Mouse (Mus musculus) Muller cell, postnatal 12 days (primary cell): Measurements from ENCODE around the gene Slc24a3.

ENCODE experiments used
- DNase-seq: peaks from one replicate; pipeline ENCODE4 v3.0.0-alpha.2; 2015; ENCODE audit errors: inconsistent ontology term

Slc24a3 gene

DNA sequence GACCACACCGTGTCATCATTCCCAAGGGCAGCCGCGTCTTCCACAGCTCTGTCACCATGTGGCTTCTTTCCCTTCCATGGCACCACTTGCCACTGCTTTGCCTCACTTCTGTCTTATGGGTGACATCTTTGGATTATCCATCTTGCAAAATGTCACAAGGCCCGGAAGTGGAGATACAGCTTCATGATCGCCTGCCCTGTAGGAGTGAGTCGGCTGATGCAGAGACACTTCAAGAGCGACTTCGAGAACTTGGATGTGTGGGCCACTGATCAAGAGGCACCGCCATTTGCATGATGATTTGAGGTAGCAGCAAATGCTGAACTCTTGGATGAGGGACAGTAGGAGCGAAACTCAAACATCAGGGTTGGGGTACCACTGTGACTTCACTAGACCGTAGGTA is 46.0 kb downstream of the Slc24a3 start:
- no peak for DNase-seq

DNA sequence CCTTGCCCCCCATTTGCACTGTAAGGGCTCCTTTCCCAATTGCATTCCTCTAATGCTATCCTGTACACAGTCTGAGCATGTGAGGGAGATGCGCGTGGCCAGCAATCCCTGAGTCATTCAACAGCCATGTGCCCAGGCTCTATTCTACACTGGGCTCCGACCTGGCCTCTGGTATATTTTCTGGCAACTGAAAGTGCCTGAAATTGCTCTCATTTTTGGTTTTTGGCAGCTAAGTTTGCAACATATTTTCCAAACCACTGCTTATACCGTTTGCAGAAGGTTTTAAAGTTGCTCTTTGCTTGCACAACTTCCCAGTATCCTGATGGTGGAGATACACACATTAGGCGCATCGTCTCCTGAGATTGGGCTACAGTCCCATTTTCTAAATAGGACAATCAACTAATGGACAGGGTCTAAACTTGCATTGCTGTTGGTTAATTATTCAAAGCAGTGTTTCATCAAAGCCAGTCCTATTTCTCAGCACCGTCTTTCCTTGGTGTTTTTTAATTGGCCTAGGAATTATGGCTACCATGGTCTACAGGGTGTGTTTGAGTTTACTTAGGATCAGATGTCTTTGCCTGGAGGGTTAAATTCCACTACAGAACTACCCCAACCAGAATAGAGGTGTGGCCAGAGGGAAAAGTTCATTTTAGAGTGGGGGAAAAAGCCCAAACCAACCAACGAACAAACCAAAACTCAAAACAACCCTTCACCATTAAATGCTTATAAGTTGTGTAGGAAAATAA is 46.7 kb downstream of the Slc24a3 start:
- peak; percentile 86 for DNase-seq

DNA sequence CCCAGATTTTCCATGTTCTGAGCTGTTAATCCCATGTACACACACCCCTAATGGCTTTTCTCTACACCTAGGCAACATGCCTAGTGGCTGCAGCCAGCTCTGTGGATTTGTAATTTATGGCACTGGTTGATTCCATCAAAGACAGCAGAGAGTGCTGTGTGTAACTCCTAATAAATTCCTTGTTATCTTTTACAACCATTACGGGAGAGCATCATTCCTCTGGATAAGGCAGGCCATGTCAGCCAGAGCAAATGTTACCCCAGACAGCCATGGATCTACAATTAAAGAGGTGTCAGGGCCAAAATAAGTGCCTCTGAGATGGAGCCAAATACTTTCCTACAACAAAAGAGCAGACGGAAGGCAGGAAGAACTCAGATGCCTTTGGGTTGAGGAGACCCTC is 49.0 kb downstream of the Slc24a3 start:
- DNase-seq: no peak

DNA sequence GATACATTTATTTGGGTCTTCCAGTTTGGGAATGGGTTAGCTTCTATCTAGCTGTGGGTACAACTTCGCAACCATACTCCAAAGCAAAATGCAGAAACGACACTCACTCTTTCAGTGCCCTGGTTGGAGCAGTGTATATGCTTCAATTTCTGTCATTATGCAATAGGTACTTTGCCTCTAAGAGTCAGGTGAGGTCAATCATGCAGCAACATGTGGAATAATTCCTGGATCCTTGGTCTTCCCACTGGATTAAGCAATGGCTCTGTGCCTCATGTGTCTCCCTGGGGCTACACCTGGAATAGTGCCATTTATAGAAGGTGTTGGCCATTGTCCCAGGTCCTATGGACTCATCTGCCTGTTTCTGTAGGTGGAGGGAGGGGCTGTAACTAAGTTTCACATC is 49.9 kb downstream of the Slc24a3 start:
- DNase-seq: no peak

DNA sequence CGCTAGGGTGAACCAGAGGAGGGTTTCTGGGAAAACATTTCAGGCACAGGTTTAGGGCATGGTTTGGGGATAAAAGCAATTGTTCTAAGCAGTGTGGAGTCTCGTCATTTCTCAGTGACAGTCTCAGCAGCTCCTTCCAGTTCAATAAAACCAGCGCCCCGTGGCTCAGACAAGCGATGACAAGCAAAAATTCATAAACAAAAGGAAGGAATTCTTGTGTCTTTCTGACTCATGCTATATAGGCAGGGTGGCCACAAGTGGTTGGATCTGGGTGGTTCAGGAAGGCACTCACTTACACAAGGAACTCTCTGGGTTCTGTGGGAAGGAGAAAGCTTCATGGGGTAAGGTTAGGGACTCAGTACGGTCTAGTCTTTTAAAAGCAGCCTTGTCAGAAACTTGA is 51.7 kb downstream of the Slc24a3 start:
- DNase-seq: peak; percentile 85

DNA sequence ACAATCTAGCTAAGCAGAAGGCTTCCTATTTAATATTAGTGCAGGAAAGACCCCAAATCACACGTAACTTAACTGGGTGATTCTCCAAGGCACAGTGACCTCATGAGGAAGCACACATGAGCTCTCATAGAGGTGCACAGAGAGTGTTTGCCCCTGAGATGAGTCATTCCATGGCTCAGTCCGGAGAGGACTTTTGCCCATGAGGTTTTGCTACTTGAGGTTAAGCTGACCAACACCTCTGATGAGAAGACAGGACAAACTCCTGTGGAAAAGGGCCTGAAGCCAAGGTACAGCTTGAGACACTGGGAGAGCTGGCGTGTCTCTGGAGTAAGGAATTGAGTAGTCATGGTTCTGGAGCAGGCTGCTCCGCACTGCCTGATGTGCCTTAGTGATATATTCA is 56.1 kb downstream of the Slc24a3 start:
- no peak for DNase-seq

DNA sequence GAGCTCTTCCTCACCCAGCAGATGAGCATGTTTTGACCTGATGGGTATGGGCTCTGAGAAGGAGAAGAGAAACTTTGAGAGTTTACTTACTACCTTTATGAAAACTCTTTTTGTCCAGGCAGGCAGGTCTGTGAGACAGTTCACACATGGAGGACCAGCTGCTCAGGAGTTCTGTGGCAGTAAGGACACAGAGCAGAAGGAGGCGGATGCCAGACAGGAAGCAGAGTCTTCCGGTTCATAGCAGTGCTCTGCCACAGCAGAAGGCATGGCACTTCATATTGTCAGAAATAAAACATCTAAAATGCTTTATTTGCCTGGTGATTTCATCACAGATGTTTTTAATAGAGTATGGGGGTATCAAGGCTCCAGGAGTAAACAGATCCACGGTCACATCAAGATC is 58.1 kb downstream of the Slc24a3 start:
- DNase-seq: no peak

DNA sequence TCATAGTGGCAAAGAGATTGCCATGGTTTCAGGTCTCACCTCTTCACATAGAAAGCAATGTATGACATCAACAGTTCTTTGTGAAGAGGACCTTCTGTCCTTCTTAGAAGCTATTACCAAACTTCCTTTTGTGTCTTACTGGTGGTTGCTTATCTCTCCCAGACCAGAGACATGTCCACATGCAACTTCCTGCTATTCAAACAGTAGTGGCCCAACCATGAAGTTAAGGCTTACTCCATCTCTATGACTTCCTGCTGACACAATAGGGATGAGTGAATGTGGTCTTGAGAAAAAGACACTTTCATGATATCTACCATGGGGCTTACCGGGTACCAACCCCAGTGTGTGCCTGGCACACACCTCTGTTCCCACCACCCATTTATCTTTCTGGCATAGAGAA is 58.5 kb downstream of the Slc24a3 start:
- no peak for DNase-seq

DNA sequence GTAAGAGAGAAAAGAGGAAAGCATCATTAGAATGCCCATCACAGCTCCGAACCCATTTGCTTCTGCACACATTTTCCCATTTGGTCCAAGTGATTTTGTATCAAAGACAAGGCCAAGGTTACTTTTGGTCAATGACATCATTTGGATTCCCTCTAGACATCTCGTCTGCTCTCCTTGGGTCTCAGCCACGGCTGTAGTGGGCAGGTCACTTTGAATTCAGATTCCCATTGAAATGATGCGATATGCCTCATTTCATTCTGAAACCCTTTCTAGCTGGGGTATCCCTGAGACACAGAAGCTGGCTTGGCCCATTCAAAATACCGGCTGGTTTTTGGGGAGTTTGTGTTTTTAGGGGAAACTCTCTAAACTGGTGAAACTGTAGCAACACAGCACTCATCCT is 59.8 kb downstream of the Slc24a3 start:
- DNase-seq: no peak

DNA sequence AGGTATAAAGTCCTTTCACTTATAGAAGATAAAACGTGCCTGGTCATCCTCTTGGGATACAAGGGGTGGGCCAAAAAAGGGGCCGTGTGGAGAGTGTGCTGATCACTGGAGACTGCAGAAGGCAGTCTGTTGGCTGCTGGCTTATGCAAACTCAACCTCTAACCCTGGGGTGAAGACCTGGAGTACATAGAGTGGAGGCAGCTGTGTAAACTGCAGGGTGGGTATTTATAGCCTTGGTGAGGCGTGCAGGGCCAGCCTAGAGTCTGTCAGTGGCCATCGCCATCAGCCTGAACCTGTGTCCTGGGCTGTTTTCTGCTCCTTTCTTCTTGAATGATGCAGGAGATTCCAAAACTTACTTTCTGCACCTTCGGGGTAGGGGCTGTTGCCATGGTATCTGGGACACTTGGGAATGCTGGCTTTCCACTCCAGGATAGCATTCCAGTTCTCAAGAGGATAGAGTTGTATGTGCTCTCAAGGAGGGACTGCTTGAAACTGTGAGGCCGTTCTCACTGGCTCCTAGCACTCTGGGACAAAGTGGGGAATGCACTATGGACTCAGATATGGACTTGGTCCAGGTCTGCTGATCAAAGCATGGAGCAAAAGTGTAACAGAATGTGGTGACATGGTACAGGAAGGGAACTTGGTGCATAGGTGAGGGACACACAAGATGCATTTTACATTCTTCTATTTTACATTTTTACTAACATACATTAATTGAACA is 65.4 kb downstream of the Slc24a3 start:
- DNase-seq: no peak

DNA sequence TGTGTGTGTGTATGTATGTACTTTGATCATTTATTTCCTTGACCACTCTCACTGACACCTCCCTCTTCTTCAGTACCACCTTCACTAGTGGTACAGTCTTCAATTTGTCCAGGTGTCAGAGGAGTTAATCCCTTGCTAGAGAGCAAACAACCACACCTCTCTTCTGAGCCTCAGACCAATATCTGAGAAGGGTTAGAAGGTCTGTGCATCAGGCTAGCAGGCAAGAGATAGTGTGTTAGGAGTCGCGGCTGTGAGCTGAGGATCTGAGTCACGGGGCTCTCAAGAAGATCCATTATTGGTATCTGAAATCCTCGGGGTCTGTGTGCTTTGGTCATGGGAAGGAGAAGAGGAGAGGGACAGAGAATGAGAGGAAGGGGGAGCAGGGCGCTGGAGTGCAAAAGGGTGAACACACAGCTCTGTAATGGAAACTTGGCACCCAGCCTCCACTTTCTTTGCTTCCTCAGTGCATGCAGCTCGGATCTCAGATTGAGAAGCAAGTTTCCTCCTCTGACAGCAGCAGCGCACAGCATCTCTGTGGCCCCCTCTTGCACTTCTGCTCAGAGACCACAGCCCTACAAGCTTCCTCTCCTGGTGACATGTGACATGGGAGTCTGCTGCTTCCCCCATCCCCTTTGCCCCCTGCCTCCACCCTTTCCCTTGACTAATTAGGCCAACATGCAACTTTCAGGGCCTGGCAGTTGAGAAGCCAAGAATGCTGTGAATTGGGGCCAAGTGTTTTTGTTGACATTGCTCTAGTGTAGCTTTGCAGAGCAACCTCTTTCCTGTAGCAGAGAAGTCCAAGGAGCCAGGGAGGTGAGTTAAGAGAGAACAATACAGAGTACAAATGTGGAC is 66.2 kb downstream of the Slc24a3 start:
- DNase-seq: peak; percentile 64

DNA sequence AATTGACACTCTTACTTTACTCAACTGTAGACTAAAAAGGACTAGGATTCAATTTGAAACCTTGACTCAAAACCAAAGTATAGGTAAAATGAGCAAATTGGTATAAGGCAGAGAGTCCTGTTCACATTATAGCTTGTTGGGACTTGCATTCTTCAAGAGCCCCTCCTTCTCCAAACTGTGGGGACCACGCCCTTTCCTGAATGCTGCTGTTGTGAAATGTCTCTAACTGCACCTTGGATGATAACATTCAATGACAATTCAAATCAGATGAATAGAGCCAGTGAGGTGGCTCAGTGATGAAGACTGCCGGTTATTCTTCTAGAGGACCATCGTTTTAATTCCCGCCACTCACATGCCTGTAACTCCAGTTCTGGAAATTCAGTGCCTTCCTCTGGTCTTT is 78.8 kb downstream of the Slc24a3 start:
- DNase-seq: no peak

DNA sequence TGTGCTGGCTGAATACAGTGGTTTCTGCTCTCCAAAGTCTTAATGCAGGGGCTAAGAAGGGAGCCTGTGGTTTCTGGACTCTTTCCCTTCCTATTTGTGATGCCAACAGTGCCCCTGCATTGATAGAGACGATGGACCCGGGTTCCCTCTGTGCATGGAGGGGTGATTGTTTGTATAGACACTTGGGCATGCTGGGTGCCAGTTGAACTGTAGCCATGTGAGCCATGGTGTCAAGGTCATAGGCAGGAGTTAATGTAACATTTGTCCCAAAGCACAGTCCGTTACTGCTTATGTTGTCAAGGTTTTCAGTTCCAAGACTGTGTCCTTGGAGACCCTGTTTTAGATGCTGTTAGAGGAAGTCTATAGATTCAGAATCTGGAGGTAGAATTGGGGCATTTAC is 80.6 kb downstream of the Slc24a3 start:
- no peak for DNase-seq

DNA sequence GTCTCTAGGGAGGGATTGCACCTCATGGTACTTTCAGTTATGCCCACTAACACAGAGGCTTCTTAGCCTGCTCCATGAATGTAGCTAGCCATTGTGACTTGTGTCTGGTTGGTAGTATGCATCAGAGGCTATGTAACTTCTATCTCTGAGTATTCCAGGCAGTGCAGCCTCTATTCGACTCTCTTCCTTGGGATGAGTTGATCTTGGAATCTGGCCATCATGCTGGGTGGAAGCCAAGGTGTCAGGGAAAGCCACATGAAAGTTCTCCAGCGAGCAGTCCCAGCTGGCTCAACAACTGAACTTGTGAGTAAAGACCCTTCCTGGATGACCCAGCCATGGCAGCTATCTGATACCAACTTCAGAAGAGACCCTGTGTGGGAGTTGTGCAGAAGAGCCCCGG is 89.8 kb downstream of the Slc24a3 start:
- DNase-seq: peak; percentile 82

DNA sequence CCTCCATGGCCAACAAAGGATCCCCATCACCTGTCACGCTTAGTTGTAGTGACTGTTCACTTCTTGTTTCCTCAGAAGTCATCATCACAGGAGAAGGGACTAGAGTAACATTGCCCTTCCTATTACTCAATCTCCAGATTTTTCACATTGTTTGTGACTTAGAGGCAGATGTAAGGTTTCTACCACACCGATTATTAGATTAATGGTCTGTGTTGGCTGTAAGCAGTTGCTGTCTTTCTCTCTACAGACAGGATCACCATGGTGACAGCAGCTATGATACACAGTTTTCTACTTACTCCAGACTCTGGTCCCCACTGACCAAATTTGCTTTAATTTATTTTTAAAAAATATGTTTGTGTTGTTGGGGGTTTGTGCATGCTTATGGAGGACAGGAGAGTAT is 90.3 kb downstream of the Slc24a3 start:
- no peak for DNase-seq

DNA sequence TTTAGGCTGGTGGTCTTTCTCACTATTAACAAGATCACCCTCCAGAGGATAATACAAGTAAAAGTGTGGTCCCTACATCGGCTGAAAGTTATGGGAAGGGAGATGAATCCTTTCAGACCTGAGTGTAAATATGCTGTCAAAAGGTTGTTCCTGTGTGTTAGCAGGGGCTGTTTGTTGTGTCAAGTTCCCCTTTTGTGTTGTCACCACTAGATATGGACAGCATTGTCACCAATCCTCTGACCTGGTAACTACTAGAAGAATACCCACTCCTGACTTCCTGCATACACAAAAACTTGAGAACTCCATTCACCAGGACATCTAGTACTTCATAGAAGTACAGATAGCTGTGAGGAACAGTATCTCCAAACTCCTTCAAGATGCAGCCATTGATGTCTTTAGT is 93.0 kb downstream of the Slc24a3 start:
- DNase-seq: no peak

DNA sequence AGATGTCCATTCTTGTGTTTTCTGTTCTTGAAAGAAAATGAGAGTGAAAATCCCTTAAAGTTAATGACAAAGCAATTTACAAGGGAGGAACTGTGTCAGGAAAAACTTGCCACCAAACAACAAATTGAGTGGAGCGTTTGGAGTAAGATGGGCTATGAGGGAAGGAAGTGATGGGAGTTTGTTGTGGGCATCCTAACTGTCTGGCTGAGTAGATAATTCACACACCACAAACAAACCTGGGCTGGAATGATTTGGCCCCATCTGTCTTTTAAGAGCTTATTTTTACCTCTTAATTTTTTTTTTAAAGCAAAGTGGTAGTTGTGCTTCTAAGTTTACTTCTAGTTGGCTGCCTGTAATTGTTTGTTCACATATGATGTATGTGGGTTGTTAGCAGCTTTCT is 94.6 kb downstream of the Slc24a3 start:
- no peak for DNase-seq

DNA sequence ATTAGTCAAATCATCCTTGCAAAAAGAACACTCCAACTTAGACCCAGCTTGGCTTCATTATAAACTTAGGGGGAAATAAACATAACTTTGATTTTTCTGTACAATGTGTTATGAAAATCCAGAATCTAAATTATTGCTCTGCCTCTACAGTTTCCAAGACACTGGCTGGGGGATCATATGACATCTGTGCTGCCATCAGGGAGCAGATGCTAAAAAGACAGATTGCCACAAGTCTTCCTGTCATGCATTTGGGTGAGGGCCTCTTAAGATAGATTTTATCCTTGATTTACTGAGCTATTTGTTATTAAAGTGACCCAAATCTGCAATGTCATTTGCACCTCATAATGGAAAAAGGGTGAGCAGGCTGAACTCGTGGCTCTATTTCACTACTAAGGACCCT is 99.2 kb downstream of the Slc24a3 start:
- DNase-seq: no peak

DNA sequence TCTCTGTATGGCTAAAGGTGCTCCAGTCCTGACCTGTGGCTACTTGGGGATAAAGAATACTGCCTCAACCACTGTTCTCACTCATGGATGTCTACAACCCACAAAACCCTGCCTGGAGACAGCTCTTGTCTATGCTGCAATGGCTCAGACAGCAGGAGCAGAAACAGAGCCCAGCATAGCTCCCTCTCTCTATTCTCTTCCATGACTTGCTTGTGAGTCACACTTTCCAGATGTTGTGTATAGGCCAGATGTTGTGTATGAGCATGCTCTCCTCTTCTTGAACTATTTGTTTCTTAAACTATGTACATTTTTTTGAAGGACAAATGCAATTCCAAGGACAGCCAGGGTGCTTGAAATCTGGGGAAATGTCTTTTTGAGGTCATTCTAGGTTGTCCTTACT is 101.4 kb downstream of the Slc24a3 start:
- DNase-seq: no peak

DNA sequence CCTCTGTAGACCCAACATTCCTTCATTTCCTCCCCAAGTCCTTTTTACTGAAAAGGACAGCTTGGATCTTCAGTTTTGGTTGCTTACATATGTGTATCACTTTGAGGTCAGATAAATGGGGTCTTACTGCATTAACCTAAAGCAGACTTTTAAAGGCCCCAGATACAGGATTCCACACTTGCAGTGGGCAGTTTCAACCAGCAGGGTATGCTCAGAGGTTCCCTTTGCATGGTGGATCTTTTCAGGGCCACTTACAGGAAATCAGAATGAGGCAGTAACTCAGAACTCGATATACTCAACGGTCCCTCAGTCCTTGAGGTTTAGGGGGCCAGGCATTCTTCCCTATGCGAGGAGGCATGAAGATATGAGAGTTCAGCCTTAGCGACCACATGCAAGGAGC is 101.9 kb downstream of the Slc24a3 start:
- DNase-seq: no peak

DNA sequence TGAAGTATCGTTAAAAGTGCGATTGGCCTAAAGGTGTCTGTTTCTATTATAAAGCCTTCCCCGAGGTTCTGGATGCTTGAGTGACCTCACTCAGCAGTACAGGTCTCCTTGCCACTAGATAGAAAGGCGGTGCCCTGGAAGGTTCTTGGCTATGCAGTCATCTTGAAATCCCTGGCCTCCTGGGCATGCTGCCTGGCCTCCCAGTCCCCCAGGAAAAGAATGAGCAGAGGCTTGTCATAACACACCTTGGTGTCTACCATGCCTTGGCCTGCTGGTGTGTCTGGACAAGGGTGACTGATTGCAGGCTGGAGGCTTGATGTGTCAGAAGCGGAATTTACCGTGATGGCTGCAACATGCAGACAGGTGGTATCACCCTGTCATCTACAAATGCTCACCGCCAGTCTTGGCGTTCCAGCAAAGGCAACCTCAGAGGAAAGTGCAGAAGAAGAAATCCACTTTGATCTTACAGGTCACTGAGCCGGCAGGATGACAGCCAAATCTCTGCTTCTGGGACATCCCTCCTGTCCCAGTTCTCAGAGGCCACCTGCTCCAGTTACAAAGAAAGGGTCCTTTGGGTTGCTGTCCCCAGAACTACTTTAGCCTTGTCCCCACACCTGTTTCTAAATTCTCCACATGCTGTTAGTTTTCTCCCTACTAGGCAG is 106.6 kb downstream of the Slc24a3 start:
- DNase-seq: no peak

DNA sequence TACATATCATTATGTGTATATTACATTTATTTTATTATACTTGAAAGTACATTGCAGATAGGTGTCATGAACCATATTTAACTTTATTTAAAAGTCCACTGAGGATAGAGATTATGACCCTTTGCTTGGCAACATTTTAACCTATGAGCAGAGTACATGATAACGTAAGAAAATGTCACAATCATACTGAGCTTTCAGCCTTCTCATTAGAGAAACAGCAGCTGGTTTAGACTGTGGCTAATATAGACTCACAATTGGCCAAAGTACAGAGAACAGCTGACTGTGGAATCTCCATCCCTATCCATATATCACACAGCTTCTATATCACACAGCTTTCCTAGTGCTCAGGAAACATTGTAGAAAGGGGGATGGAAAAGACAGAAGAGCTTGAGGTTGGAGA is 111.8 kb downstream of the Slc24a3 start:
- DNase-seq: no peak
